Mouse (Mus musculus) thymus, postnatal 25 days (tissue): ENCODE data around the gene Nek1.
"Not testable (repeated sequence)": the region's sequence is repeated elsewhere in the genome, so short reads cannot be mapped to it uniquely, and the experiment has no call there.

Source experiments
- DNase-seq: peaks from one replicate; pipeline ENCODE4 v3.0.0; 2022

Nek1 gene

DNA sequence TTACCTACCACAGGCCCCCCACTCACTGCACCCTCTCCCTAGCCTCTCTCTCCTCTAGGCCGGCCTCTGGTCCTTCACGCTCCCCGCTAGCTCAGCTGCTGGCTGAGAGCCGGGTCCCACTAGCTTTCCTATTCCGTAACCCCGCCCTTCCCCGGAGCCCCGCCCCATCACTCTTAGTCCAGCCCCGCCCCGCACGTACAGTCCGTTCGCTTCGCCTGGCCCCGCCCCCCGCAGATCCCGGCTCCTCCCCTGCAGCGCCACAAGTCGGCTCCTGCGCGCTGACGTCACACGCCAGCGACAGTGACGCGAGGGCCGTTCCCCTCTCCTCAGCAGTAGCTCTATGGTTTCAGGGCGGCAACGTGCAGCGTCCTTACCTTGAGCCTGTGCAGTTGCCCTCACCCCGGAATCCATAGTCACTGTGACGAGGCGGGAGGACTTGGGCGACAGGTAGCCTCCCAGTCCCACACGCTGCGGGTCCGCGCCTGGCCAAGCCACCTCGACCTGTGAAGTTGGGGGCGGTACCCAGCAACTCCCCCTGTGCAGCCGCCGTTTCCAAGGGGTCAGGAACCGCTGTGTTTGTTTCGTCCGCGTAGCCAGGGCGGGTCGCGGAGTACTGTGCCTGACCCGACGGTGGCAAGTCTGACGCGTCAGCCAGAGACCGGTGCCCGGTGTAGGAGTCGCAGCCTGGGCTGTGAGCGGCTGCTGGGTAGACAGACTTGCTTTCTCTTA, at the start of gene Nek1:
Nek1 (plus strand) TSS at position 286 of the 729 bp plus-strand sequence.
- DNase-seq, result peak; percentile 98

DNA sequence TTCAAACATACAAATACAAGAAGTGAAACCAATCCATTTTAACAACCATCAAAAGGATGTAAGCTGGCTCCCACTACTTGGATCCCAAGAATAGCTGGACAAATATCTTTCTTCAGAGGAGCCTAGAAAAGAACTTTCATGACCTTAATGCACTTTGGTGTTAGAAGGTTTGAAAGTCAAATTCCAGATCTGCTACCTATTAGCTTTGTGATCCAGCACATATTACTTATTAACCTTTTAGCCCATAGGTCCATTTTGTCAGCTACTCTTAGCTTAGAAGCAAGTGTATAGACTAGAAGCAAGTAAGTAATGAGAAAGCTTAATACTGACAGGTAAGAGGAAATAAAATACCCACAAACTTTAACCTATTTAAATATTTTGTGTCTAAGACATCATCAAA, 45.5 kb upstream of the Nek1 start:
- no peak for DNase-seq

DNA sequence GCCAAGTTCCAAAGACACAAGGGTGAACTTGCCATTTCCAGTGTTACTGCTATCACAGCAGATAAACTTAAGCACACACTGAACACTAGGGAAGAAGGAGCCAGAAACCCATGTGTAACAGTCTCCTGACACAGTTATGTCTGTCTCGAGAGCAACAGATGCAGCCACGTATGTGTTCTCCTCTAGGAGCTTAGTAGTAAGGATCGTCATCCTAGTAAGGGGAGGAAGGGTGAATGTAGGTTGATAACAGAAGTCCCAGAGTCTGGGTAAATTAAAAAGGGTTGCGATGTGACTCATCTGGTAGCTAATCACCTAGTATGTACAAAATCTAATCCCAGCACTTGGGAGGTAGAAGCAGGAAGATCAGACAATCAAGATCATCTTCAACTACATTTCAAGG, 43.1 kb upstream of the Nek1 start:
- no peak for DNase-seq

DNA sequence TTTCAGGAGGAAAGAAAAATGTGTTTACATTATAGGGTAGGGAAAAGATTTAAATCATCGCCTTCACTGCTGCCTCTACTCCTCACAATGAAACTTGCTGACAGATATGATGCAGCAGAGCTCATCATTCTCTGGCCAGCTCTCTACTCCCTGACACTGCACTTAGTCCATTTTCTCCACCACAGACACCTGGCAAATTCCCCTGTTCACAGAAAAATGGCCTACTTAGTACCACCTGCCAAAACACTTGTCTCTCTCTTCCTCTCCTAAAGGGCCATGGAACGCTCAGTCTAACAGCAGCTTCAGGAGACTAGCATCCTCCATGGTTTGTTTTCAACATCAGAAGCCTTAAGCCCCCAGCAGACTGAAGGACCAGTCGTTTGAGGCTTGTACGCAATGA, 41.7 kb upstream of the Nek1 start:
- no peak for DNase-seq

DNA sequence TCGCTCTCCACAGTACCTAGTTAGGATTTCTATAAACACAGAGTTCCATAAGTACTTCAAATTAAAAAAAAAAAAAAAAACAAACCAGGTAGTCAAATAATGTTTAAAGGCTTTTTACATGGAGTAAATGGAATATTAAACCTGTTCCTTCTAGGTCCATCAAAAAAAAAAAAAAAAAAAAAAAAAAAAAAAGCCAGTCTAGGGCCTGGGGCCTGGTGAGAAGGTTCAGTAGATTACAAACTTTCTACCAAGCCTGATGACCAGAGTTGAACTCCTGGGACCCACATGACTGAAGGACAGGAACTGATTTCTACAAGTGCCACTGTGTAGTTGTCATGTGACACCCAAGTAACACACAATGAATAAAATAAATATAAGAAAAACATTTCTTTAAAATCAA, 41.2 kb upstream of the Nek1 start:
- no peak for DNase-seq

DNA sequence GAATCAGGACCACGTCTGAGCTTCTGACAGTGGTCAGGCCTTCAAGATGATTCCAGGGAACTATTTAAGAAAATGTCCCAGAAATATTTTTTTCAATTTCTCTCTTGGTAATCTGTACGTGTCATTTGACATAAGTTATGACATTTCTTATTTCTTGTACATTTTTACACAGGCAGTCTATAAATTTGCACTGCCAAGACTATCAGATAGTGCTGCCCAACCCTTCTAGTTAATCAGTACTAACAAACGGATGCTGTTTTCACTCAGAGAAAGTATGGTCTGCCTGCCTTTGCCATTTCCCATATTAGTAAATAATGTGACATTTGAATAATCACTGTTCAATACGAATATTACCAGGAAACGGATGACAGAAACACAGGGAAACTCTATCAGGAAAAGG, 40.2 kb upstream of the Nek1 start:
- DNase-seq, result no peak

DNA sequence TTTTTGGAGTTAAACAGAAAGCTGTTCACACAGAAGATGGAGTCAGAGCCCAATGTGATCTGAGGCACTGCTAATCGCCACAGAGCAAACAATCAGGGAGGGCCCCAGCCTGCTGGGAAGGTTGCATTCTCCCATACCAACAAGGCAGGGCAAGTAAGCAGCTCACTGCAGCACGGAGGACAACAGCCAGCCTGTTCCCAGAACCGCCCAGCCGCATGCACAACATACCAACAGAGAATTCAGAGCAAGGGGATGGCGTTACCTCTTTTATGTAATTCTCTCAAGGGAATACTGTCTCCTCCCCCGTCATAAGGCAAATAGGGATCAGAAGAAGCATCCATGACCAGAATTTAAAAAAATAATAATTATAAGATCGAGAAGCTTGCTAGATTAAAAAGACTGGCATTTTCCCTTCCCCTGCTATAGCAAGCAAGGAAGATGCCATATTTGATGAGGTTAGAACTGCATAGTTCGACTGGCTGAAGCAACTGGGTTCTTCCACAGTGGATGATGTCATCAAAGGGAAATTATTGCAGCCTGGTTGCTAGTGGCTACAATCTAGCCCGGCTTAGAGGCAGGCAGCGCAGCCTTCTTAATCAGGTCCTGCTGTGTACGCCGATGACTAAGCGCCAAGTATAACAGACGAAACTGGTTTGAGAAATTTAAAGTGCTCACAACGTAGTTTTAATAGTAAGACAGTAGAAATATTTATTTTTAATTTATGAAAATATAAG, 38.5 kb upstream of the Nek1 start:
- no peak for DNase-seq

DNA sequence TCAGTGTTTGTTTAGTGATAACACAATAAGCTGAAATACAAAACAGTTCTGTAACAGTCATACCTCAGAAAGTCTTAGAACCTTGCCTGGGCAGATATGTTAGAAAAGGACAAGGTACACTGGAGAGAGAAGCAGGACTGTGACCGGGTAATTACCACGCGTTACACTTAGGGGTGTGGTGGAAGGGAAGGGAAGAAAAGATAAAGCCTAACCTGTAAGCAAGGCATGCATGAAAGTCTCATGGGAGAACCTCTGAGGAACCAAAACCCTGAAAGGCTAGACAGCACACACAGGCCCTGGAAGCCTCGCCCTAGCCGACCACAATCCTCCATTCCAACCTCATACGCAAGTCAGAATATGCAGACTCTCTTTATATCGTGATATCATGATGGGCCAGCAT, 36.1 kb upstream of the Nek1 start:
- no peak for DNase-seq

DNA sequence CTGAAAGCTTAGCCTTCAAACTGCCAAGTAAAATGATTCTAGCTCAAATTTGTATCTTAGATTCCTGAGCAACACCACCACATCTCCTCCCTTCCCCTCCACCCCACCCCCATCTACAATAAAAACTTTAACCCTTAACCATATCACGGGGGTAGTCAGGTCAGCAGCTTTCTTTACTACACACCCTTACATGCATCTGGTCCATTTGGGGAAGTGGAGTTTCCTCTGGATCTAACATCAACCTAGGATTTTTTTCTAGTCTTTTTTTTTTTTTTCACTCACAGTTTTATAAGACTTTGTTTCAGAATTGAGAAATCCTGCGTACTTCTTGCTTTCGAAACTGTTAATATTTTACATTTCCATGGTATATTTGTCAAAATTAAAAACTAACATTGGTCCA, 30.2 kb upstream of the Nek1 start:
- no peak for DNase-seq

DNA sequence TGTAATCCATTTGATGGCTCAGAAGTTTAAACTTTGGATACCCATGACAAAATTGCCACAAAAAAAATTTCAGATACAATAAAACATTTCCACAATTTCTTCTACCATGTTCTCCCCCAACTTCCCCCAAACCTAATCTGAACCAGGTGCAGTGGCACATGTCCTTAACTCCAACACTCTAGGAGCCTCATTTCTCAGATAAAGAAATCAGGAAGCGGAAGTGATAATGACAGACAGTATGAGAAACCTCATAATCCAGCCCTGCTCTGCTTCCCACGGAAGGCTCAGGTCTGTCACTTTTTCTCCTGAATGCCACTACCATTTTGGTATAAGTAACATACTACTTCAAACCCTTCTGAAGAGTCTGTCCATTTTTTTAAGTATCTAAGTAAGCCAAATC, 29.1 kb upstream of the Nek1 start:
- DNase-seq, result no peak

DNA sequence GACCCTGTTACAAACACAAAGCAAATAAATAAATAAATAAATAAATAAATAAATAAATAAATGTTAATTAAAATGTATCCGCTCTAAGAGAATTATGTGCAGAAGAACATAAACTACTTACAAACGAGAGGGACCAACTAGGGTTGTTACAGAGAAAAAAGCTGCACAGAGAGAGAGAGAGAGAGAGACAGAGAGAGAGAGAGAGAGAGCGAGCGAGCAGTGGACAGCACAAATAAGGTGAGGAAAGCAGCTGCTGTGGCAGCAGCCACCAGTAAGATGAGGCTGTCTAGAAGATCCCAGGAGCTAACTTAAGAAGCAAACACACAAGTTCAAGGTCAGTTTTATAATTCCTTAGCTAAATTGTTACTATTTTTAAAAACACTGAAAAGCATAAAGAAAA, 28.5 kb upstream of the Nek1 start:
- DNase-seq, result no peak

DNA sequence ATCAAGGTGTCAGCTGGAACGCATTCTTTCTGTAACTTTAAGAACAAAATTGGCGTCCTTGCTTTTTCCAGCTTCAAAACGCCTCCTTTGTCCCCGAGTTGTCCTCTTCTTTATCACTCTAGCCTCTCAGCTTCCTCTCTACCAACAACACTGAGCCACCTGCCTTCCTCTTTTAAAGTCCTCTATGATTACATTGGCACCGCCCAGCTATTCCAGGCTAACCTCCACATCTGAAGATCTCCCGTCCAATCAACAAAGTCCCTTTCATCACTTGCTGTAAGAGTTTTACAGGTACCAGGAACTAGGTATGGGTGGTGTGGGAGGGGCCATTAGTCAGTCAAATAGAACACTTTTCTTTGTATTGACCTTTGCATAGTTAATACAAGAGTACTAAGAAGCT, 27.7 kb upstream of the Nek1 start:
- no peak for DNase-seq

DNA sequence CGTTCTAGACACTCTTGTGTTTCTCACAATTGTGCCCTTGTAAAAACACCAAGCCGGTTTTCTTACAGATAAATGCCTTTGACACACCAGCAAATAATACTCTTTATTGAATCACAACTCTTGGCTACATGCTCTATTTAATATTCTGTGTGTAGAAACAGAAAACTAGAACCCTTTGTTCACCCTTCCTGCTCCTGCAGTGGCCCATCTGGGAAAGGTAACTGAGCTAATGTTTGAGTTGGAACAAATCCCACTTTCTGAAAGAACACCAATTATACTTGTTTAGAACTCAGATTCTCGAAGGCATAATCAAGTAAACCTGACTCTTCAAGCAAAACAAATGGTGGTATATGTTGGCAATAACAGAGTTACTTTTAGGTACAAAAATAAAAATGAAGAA, 27.3 kb upstream of the Nek1 start:
- no peak for DNase-seq

DNA sequence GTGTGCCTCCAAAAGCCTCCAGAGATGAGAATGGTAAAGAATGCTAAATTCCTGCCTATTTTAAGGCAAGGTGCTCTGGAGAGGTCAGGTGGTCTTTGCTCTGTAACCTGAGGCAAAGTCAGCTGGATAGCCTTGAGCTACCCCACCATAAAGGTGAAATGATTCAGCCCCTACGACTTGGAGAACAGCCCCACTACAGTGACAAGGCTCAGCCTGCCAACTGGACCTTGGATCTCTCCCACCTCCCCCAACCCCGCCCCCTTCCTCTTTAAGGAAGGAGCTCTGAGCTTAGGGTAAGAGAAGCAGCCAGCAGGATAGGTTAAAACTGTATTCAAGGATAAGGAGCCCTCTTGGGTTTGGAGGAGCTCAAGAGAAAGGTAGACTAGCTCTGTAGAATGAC, 23.9 kb upstream of the Nek1 start:
- no peak for DNase-seq

DNA sequence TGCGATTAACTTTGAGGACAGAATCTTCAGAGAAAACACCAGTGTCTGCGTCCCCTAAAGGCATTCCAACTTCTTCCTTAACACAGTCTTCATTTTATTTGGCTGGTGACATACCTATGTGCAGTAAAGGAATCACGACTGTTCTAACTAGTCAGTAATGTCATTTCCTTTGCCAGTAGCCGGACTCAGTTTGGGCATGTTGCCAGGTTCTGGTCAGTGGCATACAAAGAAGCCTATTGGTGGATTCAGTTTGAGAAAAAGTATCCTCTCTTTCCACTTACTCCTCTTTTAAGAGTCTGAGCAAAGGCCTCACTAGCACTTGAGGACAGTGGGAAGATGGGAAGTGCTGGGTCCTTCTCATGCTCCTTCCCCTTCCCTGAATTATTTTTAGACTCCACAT, 21.2 kb upstream of the Nek1 start:
- no peak for DNase-seq

DNA sequence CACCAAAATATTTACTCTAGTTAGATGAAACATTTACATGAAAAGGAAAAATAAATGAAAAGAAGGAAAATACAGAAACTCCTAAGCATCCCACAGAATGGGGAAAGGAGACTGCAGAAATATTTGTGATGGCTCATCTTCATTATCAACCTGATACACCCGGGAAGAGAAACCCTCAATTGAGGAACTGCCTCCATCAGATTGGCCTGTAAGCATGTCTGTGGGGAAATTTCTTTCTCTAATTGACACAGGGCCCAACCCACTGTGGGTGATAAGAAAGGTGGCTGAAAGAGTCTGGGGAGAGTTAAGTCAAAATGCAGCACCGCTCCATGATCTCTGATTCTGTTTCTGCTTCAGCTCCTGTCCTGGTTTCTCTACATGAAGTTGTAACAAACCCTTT, 19.5 kb upstream of the Nek1 start:
- DNase-seq, result no peak

DNA sequence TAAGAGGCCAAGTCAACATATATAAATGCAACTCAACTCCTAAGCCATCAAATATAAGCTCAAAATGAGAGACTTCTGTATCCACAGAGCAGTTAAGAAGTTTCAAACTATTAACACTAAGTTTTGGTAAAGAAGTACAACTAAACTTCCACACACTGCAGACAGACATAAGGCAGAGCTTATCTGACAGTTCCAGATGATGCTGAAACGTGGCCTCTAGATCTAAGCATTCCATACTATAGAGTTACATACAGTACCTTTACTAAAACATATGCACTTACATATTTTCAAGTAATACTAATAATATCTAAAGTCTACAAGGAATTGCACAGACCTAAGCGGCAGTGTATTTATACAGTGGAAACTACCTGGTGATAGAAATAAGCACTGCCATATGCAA, 18.2 kb upstream of the Nek1 start:
- no peak for DNase-seq

DNA sequence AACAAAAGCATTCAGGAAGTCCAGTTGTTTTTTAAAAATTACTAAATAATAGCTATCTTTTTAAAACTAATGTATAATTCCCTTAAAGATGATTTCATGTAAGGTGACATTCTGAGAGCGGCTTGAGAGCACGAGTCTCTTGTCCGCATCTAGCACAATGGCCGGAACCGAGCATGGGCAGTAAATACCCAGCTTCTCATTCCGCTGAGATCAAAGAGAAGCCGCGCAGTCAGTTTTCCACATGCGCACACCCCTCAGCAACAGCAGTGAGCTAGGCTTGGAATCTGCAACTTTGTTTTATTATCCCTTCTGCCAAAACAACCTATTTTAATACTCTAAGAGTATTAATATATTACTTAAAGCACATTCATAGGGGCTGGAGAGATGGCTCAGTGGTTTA, 16.2 kb upstream of the Nek1 start:
- no peak for DNase-seq

DNA sequence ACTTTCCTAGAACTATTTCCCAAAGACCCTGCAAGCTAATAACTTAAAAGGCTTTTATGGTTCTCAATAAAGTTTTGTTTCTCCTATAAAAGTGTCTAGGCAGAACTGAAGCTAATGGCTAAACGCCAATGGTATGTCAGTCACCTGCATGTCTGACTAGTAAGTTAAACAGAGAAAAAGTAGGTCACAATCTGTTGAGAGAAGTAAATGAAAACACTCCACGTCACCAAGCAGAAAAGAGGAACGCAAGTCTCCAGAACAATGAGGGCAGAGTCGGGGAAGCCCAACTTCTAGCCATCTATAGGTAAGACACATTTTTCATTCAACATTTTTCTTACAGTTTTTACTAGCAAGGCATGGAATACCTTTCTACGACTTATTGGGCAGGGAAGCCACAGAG, 14.5 kb upstream of the Nek1 start:
- DNase-seq, result no peak

DNA sequence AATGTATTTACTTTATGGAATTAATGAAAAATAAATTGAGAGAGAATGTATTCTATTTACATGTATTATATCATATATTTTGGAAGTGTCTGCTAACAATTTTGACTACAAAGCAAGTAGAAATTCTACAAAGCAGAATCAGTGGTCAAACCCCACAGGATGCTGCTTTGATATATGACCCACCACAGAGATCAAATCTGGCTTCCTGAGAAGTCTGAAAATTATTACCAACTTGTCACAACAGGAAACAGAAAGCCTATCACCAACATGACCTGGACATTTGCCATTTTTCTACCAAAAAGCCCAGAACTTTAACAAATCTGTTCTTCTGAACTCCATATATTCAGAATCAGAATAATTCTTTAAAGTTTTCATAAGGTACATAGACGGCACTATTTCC, 11.6 kb upstream of the Nek1 start:
- DNase-seq, result no peak

DNA sequence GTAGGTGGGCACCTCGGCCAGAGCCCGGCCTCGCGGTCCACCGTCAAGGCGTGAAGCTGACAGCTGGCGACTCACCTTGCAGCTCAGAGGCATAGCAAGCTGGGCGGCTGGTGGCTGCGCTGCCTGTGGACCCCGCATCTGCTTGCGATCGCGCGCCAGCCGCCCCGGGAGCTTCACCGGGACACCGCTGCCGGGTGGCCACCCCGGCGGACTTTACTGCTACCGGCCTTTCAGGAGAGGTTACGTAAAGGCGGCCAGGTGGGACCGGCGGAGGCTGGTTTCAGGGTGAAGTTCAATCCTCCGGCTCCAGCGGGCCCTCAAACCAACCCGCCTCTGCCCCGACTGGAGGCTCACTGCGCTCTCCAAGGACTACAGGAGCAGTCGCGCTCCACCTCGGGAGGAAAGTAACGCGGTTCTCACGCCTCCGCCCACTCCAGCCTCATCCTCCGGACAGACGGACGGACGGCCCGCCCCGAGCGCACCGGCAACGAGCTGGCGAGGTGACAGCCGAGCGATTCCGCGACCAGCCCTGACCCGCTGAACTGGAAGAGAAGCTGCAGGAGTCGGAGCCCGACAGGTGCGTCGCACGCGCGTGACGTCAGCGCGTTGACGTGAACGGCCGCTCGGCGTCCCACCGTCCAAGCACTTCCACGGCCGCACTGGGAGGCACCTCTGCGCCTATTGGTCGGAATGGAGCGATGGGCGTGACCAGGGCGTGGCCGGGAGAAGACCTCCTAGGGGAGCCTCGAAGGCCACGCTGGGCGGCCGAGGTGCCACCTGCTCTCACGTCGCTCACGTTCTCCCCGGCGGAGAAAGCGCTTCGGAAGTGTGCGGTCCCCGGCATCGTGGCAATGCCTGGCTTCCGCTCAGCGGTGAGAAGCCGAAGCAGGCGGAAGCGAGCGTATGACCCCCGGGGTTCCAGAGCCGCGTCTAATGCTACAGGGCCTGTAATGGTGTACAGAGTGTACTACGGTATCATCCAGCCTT, 10.0 kb upstream of the Nek1 start, which contains the start of gene Clcn3:
Clcn3 (minus strand) TSS at position 600 of the 987 bp plus-strand sequence.
- peak; percentile 99 for DNase-seq

DNA sequence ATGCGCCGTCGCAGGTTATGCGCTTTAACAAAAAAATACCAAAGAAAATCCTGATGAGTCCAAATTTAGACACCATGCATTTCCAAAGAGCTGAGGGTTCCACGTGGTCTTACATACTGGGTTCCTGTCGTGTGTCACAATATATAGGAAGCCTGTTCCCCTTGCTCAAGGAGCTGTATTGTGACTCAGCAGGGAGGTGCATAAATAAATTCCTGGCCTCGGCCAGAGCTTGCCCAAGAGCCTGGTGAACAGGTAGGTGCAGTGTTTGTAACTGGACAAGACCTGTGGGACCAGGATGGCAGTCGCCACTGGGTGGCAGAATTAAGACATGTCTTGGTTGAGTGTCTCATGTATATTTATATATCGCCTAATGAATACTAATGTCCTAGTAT, 9.3 kb upstream of the Nek1 start:
- DNase-seq, result peak; percentile 59

DNA sequence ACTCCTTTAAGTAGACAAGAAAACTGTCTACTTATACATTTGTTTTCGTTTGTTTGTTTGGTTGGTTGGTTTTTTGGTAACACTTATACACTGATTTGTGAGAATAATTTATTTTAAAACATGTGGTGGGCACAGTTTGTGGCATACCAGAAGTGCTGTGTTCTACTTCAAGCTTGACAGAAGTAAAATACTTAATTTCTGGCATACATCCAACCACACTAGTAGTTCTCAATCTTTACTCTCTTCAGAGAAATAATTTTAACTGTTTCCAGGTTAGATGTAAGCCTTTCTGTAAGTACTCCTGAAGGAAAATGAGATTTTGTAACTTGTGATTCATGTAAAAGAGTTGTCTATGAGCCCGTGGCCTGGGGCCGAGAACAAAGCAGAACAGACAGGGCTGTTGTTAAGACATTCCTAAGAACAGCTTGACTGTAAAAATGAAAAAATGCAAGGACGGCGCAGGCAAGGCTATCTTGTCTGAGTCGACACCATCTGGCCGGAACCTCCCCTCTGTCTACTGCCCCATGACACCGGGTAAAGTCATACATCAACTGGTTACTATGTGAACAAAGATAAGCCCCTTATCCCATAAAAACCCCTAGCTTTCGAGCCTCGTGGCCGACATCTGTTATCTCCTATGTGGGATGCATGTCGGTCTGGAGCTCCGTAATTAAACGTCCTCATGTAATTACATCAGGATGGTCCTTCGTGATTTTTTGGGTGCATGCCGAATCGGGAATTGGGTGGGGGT, 8.6 kb upstream of the Nek1 start:
- not testable (repeated sequence) for DNase-seq
